Mouse (Mus musculus) forebrain, embryonic 11.5 days (tissue): ENCODE data around the gene Stxbp6. TPM values are rescaled to one million over a fixed set of nuclear protein-coding genes. Genes with fewer than 3 reads are reported as not detected.

Source experiments
- ATAC-seq: fragments of 200-750 bp; cut with Nextera tagmentation; replicated peaks from 2 replicates; pipeline ENCODE4 v1.8.0; 2017; ENCODE audit warnings: moderate TSS enrichment; ENCODE audit not compliant: low FRiP score
- DNase-seq: peaks from one replicate; pipeline ENCODE4 v3.0.0-alpha.2; 2017; ENCODE audit warnings: low spot score
- H3K27ac ChIP-seq: fragments of 300-500 bp; sonication (generic); 2 replicates; pipeline ENCODE4 v1.5.1; 2014; ENCODE audit warnings: low read depth, low read length
- H3K27me3 ChIP-seq: fragments of 300-500 bp; sonication (generic); 2 replicates; pipeline ENCODE4 v1.6.1; 2014; ENCODE audit warnings: mild to moderate bottlenecking, low read length, mixed read lengths; ENCODE audit not compliant: control insufficient read depth, insufficient read depth
- H3K36me3 ChIP-seq: fragments of 300-500 bp; sonication (generic); 2 replicates; pipeline ENCODE4 v1.6.1; 2014; ENCODE audit warnings: mild to moderate bottlenecking, low read length, moderate library complexity, mixed read lengths; ENCODE audit not compliant: control insufficient read depth, insufficient read depth
- H3K4me1 ChIP-seq: fragments of 300-500 bp; sonication (generic); replicated peaks from 2 replicates; pipeline ENCODE4 v1.6.1; 2014; ENCODE audit warnings: low read length, mixed read lengths; ENCODE audit not compliant: control insufficient read depth, insufficient read depth
- H3K4me2 ChIP-seq: fragments of 300-500 bp; sonication (generic); 2 replicates; pipeline ENCODE4 v1.6.1; 2014; ENCODE audit warnings: low read depth, mild to moderate bottlenecking, low read length, moderate library complexity, mixed read lengths; ENCODE audit not compliant: severe bottlenecking
- H3K4me3 ChIP-seq: fragments of 300-500 bp; sonication (generic); 2 replicates; pipeline ENCODE4 v1.5.1; 2014; ENCODE audit warnings: low read depth, low read length
- H3K9ac ChIP-seq: fragments of 300-500 bp; sonication (generic); 2 replicates; pipeline ENCODE4 v1.6.1; 2014; ENCODE audit warnings: low read length
- H3K9me3 ChIP-seq: fragments of 300-500 bp; sonication (generic); 2 replicates; pipeline ENCODE4 v1.6.1; 2016; ENCODE audit warnings: low read length, mixed read lengths; ENCODE audit not compliant: control insufficient read depth
- WGBS: fragments of 180-500 bp; shearing (Covaris S2); extraction: QIAGEN DNeasy Blood & Tissue Kit; methylation state at CpG from one replicate; pipeline ENCODE4 v1.1.7; 2014; 5-methylcytosine and 5-hydroxymethylcytosine counted together
- polyA plus RNA-seq: library from polyadenylated mRNA; unstranded; fragments of >200 nt; fragmentation: Nextera tagmentation; extraction: Ambion mirVana; gene quantifications from 2 replicates; pipeline ENCODE4 v1.2.1, GENCODE M21; 2014

The Stxbp6 gene
- polyA plus RNA-seq, 1 experiment from 2014 or later, result 18.3 TPM

GRCm38 (mm10) chr12:45067047-45067685, 7.3 kb downstream of the Stxbp6 start:
- no peak for DNase-seq

GRCm38 (mm10) chr12:45063606-45064005, 10.9 kb downstream of the Stxbp6 start:
- no peak overlapping the region for H3K27ac ChIP-seq
- H3K9ac ChIP-seq, result no peak overlapping the region
- H3K9me3 ChIP-seq, result no peaks in the 10 kb centered on the region
- no peaks in the 10 kb centered on the region for H3K36me3 ChIP-seq
- H3K4me1 ChIP-seq, result peaks cover 5% of the 10 kb centered on the region; the same call in 1 of the 2 replicates
- H3K27me3 ChIP-seq, result no peaks in the 10 kb centered on the region
- DNase-seq (no peak), ATAC-seq (no peak)
- H3K4me2 ChIP-seq, result no peak overlapping the region
- WGBS, result 86% methylated on average over 5 of the region's 5 CpGs
- H3K4me3 ChIP-seq, result no peak overlapping the region

More at GRCm38 (mm10) chr12:45067047-45067685, 7.3 kb downstream of the Stxbp6 start:
- Histone ChIP-seq H3K4me3 (no peak overlapping the region), H3K36me3 (no peaks in the 10 kb centered on the region), H3K9me3 (no peaks in the 10 kb centered on the region), H3K4me1 (peaks cover 5% of the 10 kb centered on the region; the same call in 1 of the 2 replicates), H3K27ac (no peak overlapping the region), H3K9ac (no peak overlapping the region), H3K27me3 (no peaks in the 10 kb centered on the region), H3K4me2 (no peak overlapping the region)
- WGBS, result 38% methylated on average over 11 of the region's 11 CpGs
- ATAC-seq, result 0 out of 2 replicates have a peak, but pooled peaks have one; percentile 26

- H3K27ac ChIP-seq, result no peak overlapping the region
- no peak overlapping the region for H3K4me3 ChIP-seq
- H3K9me3 ChIP-seq, result no peaks in the 10 kb centered on the region
- no peaks in the 10 kb centered on the region for H3K36me3 ChIP-seq
- 74% methylated on average over 5 of the region's 5 CpGs for WGBS
- no peak overlapping the region for H3K9ac ChIP-seq
- H3K4me2 ChIP-seq, result no peak overlapping the region
- DNase-seq, result no peak
- no peaks in the 10 kb centered on the region for H3K4me1 ChIP-seq
- no peak for ATAC-seq
- no peaks in the 10 kb centered on the region for H3K27me3 ChIP-seq
Observed at GRCm38 (mm10) chr12:45061336-45061735, 13.2 kb downstream of the Stxbp6 start.

DNA sequence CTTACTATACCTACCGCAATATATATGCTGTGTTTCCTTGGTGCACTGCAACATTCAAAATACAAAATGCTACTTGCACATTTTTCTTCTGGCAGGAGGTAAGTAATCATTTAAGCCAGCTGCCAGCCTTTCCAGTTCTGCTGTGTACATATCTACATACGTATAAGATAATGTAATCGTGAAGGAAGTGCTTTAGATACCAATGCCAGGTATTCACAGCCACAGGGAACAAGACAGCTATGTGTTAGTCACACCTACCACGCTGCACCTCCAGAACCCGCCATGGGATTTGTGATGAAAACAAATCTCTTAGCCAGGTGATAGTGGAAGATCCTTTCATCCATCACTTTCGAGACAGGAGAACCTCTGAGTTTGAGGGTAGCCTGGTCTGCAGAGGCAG, 13.7 kb downstream of the Stxbp6 start:
- H3K36me3 ChIP-seq, result no peaks in the 10 kb centered on the region
- no peak overlapping the region for H3K27ac ChIP-seq
- no peak overlapping the region for H3K4me2 ChIP-seq
- no peaks in the 10 kb centered on the region for H3K4me1 ChIP-seq
- WGBS, result 93% methylated on average over 6 of the region's 6 CpGs
- H3K4me3 ChIP-seq, result no peak overlapping the region
- H3K9me3 ChIP-seq, result no peaks in the 10 kb centered on the region
- H3K9ac ChIP-seq, result no peak overlapping the region
- no peaks in the 10 kb centered on the region for H3K27me3 ChIP-seq
- no peak for ATAC-seq
- DNase-seq, result no peak

GRCm38 (mm10) chr12:45058007-45058406, 16.5 kb downstream of the Stxbp6 start:
- 92% methylated on average over 3 of the region's 3 CpGs for WGBS
- Histone ChIP-seq H3K27ac (no peak overlapping the region), H3K9me3 (no peaks in the 10 kb centered on the region), H3K27me3 (no peaks in the 10 kb centered on the region), H3K4me3 (no peak overlapping the region), H3K36me3 (no peaks in the 10 kb centered on the region), H3K4me1 (no peaks in the 10 kb centered on the region), H3K9ac (no peak overlapping the region), H3K4me2 (no peak overlapping the region)
- ATAC-seq (no peak), DNase-seq (no peak)

GRCm38 (mm10) chr12:45056372-45056771, 18.1 kb downstream of the Stxbp6 start:
- H3K4me2 ChIP-seq, result no peak overlapping the region

GRCm38 (mm10) chr12:45053319-45053718, 21.2 kb downstream of the Stxbp6 start:
- ATAC-seq, result no peak
- H3K4me2 ChIP-seq, result no peak overlapping the region
- no peaks in the 10 kb centered on the region for H3K4me1 ChIP-seq
- 93% methylated on average over 5 of the region's 5 CpGs for WGBS
- H3K36me3 ChIP-seq, result no peaks in the 10 kb centered on the region
- H3K27ac ChIP-seq, result no peak overlapping the region
- H3K4me3 ChIP-seq, result no peak overlapping the region
- H3K9ac ChIP-seq, result no peak overlapping the region
- no peaks in the 10 kb centered on the region for H3K9me3 ChIP-seq
- H3K27me3 ChIP-seq, result no peaks in the 10 kb centered on the region
- DNase-seq, result no peak

More at GRCm38 (mm10) chr12:45056372-45056771, 18.1 kb downstream of the Stxbp6 start:
- no peaks in the 10 kb centered on the region for H3K27me3 ChIP-seq
- H3K4me3 ChIP-seq, result no peak overlapping the region
- H3K27ac ChIP-seq, result no peak overlapping the region
- no peaks in the 10 kb centered on the region for H3K4me1 ChIP-seq
- no peak overlapping the region for H3K9ac ChIP-seq
- DNase-seq (no peak), ATAC-seq (no peak)
- WGBS, result 85% methylated on average over 3 of the region's 3 CpGs
- H3K36me3 ChIP-seq, result no peaks in the 10 kb centered on the region
- no peaks in the 10 kb centered on the region for H3K9me3 ChIP-seq

GRCm38 (mm10) chr12:45052860-45053259, 21.6 kb downstream of the Stxbp6 start:
- no peak overlapping the region for H3K4me2 ChIP-seq
- H3K9ac ChIP-seq, result no peak overlapping the region
- no peaks in the 10 kb centered on the region for H3K36me3 ChIP-seq
- no peak overlapping the region for H3K4me3 ChIP-seq
- no peak overlapping the region for H3K27ac ChIP-seq
- no peak for DNase-seq
- H3K27me3 ChIP-seq, result no peaks in the 10 kb centered on the region
- H3K9me3 ChIP-seq, result no peaks in the 10 kb centered on the region
- ATAC-seq, result no peak
- 88% methylated on average over 5 of the region's 5 CpGs for WGBS
- no peaks in the 10 kb centered on the region for H3K4me1 ChIP-seq

DNA sequence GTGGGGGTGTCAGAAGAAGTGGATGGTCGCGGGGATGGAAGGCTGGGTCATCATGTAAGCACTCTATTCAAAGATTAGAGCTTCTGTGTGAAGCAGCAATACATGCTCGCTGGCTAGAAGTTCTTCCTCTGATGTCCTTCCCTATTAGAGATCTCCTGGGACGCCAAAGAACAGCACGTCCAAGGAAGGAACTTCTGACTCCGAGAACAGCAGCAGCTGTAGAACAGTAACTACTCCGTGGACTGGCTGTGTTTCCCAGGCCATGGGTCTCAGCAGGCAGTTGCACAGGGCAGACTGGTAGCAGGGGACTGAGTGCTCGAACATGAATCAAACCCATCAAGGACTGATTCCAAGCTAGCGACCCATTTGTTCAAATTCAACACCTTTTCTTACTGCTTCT, 24.6 kb downstream of the Stxbp6 start:
- 64% methylated on average over 9 of the region's 9 CpGs for WGBS
- Histone ChIP-seq H3K9me3 (no peaks in the 10 kb centered on the region), H3K27ac (no peak overlapping the region), H3K4me1 (no peaks in the 10 kb centered on the region), H3K4me3 (no peak overlapping the region), H3K9ac (no peak overlapping the region), H3K36me3 (no peaks in the 10 kb centered on the region), H3K4me2 (no peak overlapping the region), H3K27me3 (no peaks in the 10 kb centered on the region)
- ATAC-seq (no peak), DNase-seq (no peak)
